Mouse (Mus musculus) frontal cortex, postnatal 14 days (tissue): Measurements from ENCODE around the gene Mt4.

Source experiments
- DNase-seq, 2 experiments: peaks; one replicate each; pipeline ENCODE4 v3.0.0; 2022; ENCODE audit warnings: low spot score in 2 of 2

The Mt4 gene

GRCm38 (mm10) chr8:94136933-94137332 is at the start of gene Mt4:
TSS of gene Mt4 (plus strand) at chr8:94137197.
- no peak for DNase-seq

- no peak for DNase-seq
These were observed 49.0 kb upstream of the Mt4 start for GRCm38 (mm10) chr8:94087964-94088363.

- DNase-seq, result no peak
These were observed 47.3 kb upstream of the Mt4 start for GRCm38 (mm10) chr8:94089715-94090114.

- no peak for DNase-seq
These were observed 44.1 kb upstream of the Mt4 start for GRCm38 (mm10) chr8:94092848-94093247.

- DNase-seq, result no peak
These were observed 42.7 kb upstream of the Mt4 start for GRCm38 (mm10) chr8:94094281-94094680.

GRCm38 (mm10) chr8:94098081-94098974 is 38.7 kb upstream of the Mt4 start, which contains the start of gene Bbs2:
TSS of gene Bbs2 (minus strand) at chr8:94098928.
- DNase-seq, result peak; percentile 99

GRCm38 (mm10) chr8:94098996-94099395 is 38.0 kb upstream of the Mt4 start:
- no peak for DNase-seq

- DNase-seq, result peak; percentile 16 to 27
These were observed 32.9 kb upstream of the Mt4 start for GRCm38 (mm10) chr8:94104146-94104545.

- DNase-seq, result no peak
These were observed 29.1 kb upstream of the Mt4 start for GRCm38 (mm10) chr8:94107871-94108270.

- DNase-seq, result no peak
These were observed 27.6 kb upstream of the Mt4 start for GRCm38 (mm10) chr8:94109396-94109795.

- DNase-seq, result no peak
These were observed 27.2 kb upstream of the Mt4 start for GRCm38 (mm10) chr8:94109835-94110234.

- no peak for DNase-seq
These were observed 26.3 kb upstream of the Mt4 start for GRCm38 (mm10) chr8:94110526-94111177.

- no peak for DNase-seq
These were observed 23.6 kb upstream of the Mt4 start for GRCm38 (mm10) chr8:94113435-94113834.

- no peak for DNase-seq
These were observed 23.0 kb upstream of the Mt4 start for GRCm38 (mm10) chr8:94113972-94114371.

GRCm38 (mm10) chr8:94118776-94119430 is 18.1 kb upstream of the Mt4 start:
- DNase-seq, result peak; percentile 47 to 48

- no peak for DNase-seq
These were observed 15.4 kb upstream of the Mt4 start for GRCm38 (mm10) chr8:94121625-94122024.

- DNase-seq, result no peak
These were observed 14.1 kb upstream of the Mt4 start for GRCm38 (mm10) chr8:94122711-94123468.

- no peak for DNase-seq
These were observed 9.3 kb upstream of the Mt4 start for GRCm38 (mm10) chr8:94127711-94128110.

GRCm38 (mm10) chr8:94129133-94129789 is 7.7 kb upstream of the Mt4 start:
- DNase-seq, result no peak

GRCm38 (mm10) chr8:94130126-94130525 is 6.9 kb upstream of the Mt4 start:
- DNase-seq, result no peak

- no peak for DNase-seq
These were observed 4.9 kb upstream of the Mt4 start for GRCm38 (mm10) chr8:94132096-94132495.
